31 mouse cellular contexts compared by ENCODE assay signal in the genomic region with DNA sequence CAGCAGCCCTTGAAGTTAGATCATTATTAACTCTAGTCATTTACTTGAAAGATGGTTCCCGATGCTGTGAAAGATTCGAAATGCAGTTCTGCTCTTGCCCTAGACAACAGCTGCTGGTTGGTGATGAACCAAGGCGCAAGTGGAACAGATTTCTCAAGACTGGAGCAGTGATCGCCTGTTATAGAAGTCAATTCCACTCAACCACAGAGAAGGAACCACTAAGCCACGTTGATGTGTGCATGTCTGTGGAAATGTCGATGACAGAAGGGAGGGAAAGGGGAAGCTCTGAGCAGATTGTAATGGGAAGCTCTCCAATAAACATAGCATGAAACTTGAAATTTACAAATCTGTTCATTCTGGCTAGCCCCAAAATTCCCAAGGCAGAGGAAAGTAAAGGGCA.
DNase-seq lines count a peak whose midpoint lies in the region; ATAC-seq and TF ChIP-seq lines count a peak whose summit lies in the region.
"Had no signal": no experiment of that assay in that cellular context is flagged by ENCODE, and none has a peak within 500 bp of the region (broad histone marks: within the 10 kb centered on the region; RNA-seq: fewer than 3 reads in every experiment).

No protein-coding gene starts in this region.

- ATAC-seq in forebrain, postnatal 0 days, result peak; percentile 82
- ATAC-seq in forebrain, embryonic 15.5 days (replicated peaks), result no peak
- peak; percentile 94 for ATAC-seq in megakaryocyte progenitor cell, adult 5-6 weeks (replicated peaks; ENCODE audit: poor library complexity)
- no peak for ATAC-seq in cerebellum, adult (ENCODE audit: insufficient number of reproducible peaks, low FRiP score, low TSS enrichment)
- ATAC-seq: hindbrain, postnatal 0 days; intestine, embryonic 15.5 days; Patski had no signal

- WGBS in forebrain, postnatal 0 days, result 68% methylated on average over 6 of the region's 6 CpGs
- 77% methylated on average over 6 of the region's 6 CpGs for WGBS in forebrain, embryonic 15.5 days
- 76% methylated on average over 6 of the region's 6 CpGs for WGBS in lung, adult 2 months

- no peak overlapping the region for H3K4me3 ChIP-seq in forebrain, postnatal 0 days (ENCODE audit: low read depth, low read length)
- H3K4me3 ChIP-seq in forebrain, embryonic 15.5 days, result no peak overlapping the region
- H3K4me3 ChIP-seq in lung, adult 2 months (replicated peaks; ENCODE audit: extremely low read depth, low read depth, low read length), result no peak overlapping the region
- H3K4me3 ChIP-seq: erythroblast, embryonic 14.5 days; heart, adult 2 months; heart, embryonic 13.5 days; hindbrain, embryonic 12.5 days; intestine, embryonic 15.5 days; limb, embryonic 10.5 days; limb, embryonic 15.5 days; liver, embryonic 13.5 days; megakaryocyte, embryonic 14.5 days; midbrain, embryonic 12.5 days; stomach, embryonic 15.5 days had no signal

- no peak for TF ChIP-seq CTCF in forebrain, postnatal 0 days (IDR thresholded peaks at IDR 0.05; ENCODE audit: low read depth)
- TF ChIP-seq CTCF in lung, adult 2 months (IDR thresholded peaks at IDR 0.05; ENCODE audit: insufficient read depth, low read length), result no peak

- no peak for TF ChIP-seq POLR2A in lung, adult 2 months (IDR thresholded peaks at IDR 0.05; ENCODE audit: borderline replicate concordance, extremely low read depth, low read depth, low read length)

- no peak overlapping the region for H3K9ac ChIP-seq in forebrain, postnatal 0 days
- H3K9ac ChIP-seq in forebrain, embryonic 15.5 days (replicated peaks), result no peak overlapping the region
- H3K9ac ChIP-seq: heart, embryonic 13.5 days; hindbrain, embryonic 12.5 days; intestine, embryonic 15.5 days; limb, embryonic 15.5 days; liver, embryonic 13.5 days; lung, embryonic 14.5 days; midbrain, embryonic 12.5 days; stomach, embryonic 15.5 days had no signal

- no peaks in the 10 kb centered on the region for H3K4me1 ChIP-seq in forebrain, postnatal 0 days (ENCODE audit: insufficient read depth)
- no peaks in the 10 kb centered on the region for H3K4me1 ChIP-seq in forebrain, embryonic 15.5 days
- H3K4me1 ChIP-seq in lung, adult 2 months (ENCODE audit: control insufficient read depth, insufficient read depth, low read length), result no peaks in the 10 kb centered on the region
- H3K4me1 ChIP-seq: heart, embryonic 13.5 days; hindbrain, embryonic 12.5 days; intestine, embryonic 15.5 days; limb, embryonic 10.5 days; limb, embryonic 15.5 days; liver, embryonic 13.5 days; megakaryocyte, embryonic 14.5 days; midbrain, embryonic 12.5 days; stomach, embryonic 15.5 days had no signal

- H3K4me2 ChIP-seq in forebrain, postnatal 0 days (ENCODE audit: low read depth), result no peak overlapping the region
- H3K4me2 ChIP-seq in forebrain, embryonic 15.5 days (replicated peaks), result no peak overlapping the region
- H3K4me2 ChIP-seq: heart, embryonic 13.5 days; hindbrain, embryonic 12.5 days; intestine, embryonic 15.5 days; limb, embryonic 15.5 days; liver, embryonic 13.5 days; lung, embryonic 14.5 days; midbrain, embryonic 12.5 days; stomach, embryonic 15.5 days had no signal

- peak; percentile 15 for DNase-seq in forebrain, postnatal 0 days
- DNase-seq in lung, postnatal 25 days (ENCODE audit: low spot score), result peak; percentile 6
- DNase-seq in lung, adult 2 months, result no peak
- no peak for DNase-seq in B cell, adult 2 months
- DNase-seq: adrenal gland, postnatal 14 days; cerebellum, adult 18-20 months; cerebellum, postnatal 10 days; gastrocnemius, postnatal 14 days; heart, adult 2 months; heart, postnatal 14 days; kidney, adult 8-10 months; kidney, postnatal 10 days; layer of hippocampus, postnatal 36 days; liver, embryonic 13.5 days; lung, embryonic 14.5 days; right cerebral cortex, postnatal 25 days; thymus, postnatal 14 days had no signal

- no peak overlapping the region for H3K27ac ChIP-seq in forebrain, postnatal 0 days (ENCODE audit: low read depth, low read length)
- H3K27ac ChIP-seq in forebrain, embryonic 15.5 days (replicated peaks), result no peak overlapping the region
- H3K27ac ChIP-seq: heart, adult 2 months; heart, embryonic 13.5 days; hindbrain, embryonic 12.5 days; hindbrain, postnatal 0 days; intestine, embryonic 15.5 days; limb, embryonic 10.5 days; limb, embryonic 15.5 days; liver, embryonic 13.5 days; midbrain, embryonic 12.5 days; stomach, embryonic 15.5 days had no signal

- H3K36me3 ChIP-seq in forebrain, postnatal 0 days (ENCODE audit: insufficient read depth), result no peaks in the 10 kb centered on the region
- no peaks in the 10 kb centered on the region for H3K36me3 ChIP-seq in forebrain, embryonic 15.5 days
- H3K36me3 ChIP-seq: heart, embryonic 13.5 days; hindbrain, embryonic 12.5 days; intestine, embryonic 15.5 days; limb, embryonic 10.5 days; limb, embryonic 15.5 days; liver, embryonic 13.5 days; midbrain, embryonic 12.5 days; stomach, embryonic 15.5 days had no signal

- H3K9me3 ChIP-seq in forebrain, postnatal 0 days (ENCODE audit: low read length), result no peaks in the 10 kb centered on the region
- H3K9me3 ChIP-seq in forebrain, embryonic 15.5 days, result no peaks in the 10 kb centered on the region
- H3K9me3 ChIP-seq: heart, embryonic 13.5 days; hindbrain, embryonic 12.5 days; intestine, embryonic 15.5 days; limb, embryonic 10.5 days; limb, embryonic 15.5 days; liver, embryonic 13.5 days; megakaryocyte, embryonic 14.5 days; midbrain, embryonic 12.5 days; stomach, embryonic 15.5 days had no signal

- no peaks in the 10 kb centered on the region for H3K27me3 ChIP-seq in forebrain, postnatal 0 days (ENCODE audit: insufficient read depth, low read length)
- H3K27me3 ChIP-seq in forebrain, embryonic 15.5 days, result no peaks in the 10 kb centered on the region
- H3K27me3 ChIP-seq: heart, embryonic 13.5 days; hindbrain, embryonic 12.5 days; intestine, embryonic 15.5 days; limb, embryonic 15.5 days; liver, embryonic 13.5 days; megakaryocyte, embryonic 14.5 days; midbrain, embryonic 12.5 days; stomach, embryonic 15.5 days had no signal

Comparison
In these comparisons a context has a peak if more than half of its experiments do, and no peak if none do; other contexts are left out.
1. ATAC-seq: peak in forebrain, postnatal 0 days (single experiment) and megakaryocyte progenitor cell, adult 5-6 weeks (single experiment); none in forebrain, embryonic 15.5 days (single experiment) and cerebellum, adult (single experiment).
2. DNase-seq: peak in forebrain, postnatal 0 days (single experiment) and lung, postnatal 25 days (single experiment); none in lung, adult 2 months (single experiment) and B cell, adult 2 months (0 of 2).